Mouse (Mus musculus) induced T-regulatory cell, adult 2 months (primary cell): ENCODE data around the gene Gtpbp1.
A peak's percentile ranks its signal among the peaks of the same experiment; 100 is the strongest.
"Not testable (repeated sequence)": the region's sequence is repeated elsewhere in the genome, so short reads cannot be mapped to it uniquely, and the experiment has no call there.

Experiments
- DNase-seq: peaks from one replicate; pipeline ENCODE4 v3.0.0-alpha.2; 2012; ENCODE audit warnings: low read depth

Gtpbp1 gene

DNA sequence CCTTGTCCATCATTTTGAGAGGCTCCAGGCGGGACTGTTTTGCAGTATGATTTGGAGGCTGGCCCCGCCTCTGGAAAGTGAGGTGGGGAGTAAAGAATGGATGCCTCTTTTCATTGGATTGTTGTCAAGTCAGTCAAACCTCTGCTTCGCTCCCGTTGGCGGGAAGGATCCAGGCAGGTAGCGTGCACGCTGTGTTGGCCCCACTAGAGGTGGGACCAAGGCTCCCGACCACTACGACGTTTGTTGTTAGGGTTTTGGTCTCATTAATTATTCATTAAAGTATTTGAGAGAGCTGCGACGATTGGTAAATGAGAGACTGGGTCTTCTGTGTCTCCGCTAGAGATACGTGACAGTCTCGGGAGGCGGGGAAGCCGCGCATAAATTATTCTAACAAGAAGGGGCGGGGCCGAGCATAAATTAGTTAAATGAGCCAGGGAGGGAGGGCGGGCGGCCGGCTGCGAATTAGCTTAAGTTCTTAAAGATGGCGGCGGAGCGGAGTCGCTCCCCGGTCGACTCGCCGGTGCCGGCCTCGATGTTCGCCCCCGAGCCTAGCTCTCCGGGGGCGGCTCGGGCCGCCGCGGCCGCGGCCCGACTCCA is at the start of gene Gtpbp1:
TSS of gene Gtpbp1 (plus strand) at position 420 of the 597 bp plus-strand sequence.
- DNase-seq, result peak; percentile 99

- no peak for DNase-seq
Measured at GRCm38 (mm10) chr15:79641135-79641817, 49.4 kb upstream of the Gtpbp1 start.

- no peak for DNase-seq
Measured at GRCm38 (mm10) chr15:79645483-79645882, 45.2 kb upstream of the Gtpbp1 start.

- no peak for DNase-seq
Measured at GRCm38 (mm10) chr15:79648130-79648529, 42.5 kb upstream of the Gtpbp1 start.

DNA sequence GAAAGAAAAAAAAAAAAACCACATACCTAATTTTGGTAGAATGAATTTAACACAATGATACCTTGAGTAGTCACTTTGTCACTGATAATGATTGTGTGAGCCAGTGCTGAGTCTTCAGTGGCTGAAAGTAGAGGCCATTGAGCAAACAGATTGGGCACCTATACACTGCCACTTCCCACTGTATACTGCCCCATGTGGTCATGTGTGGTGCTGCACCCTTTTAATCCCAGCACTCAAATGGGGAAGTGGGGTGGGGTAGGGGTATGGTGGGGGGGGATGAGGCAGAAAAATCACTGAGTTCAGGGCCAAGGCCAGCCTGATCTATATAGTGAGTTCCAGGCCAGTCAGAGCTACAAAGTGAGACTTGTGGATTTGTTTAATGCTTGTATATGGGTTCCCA is 40.1 kb upstream of the Gtpbp1 start:
- peak; percentile 77 for DNase-seq

GRCm38 (mm10) chr15:79651481-79651880 is 39.2 kb upstream of the Gtpbp1 start:
- DNase-seq, result peak; percentile 70

GRCm38 (mm10) chr15:79656451-79656850 is 34.2 kb upstream of the Gtpbp1 start:
- no peak for DNase-seq

GRCm38 (mm10) chr15:79657837-79658530 is 32.7 kb upstream of the Gtpbp1 start:
- peak; percentile 95 for DNase-seq

DNA sequence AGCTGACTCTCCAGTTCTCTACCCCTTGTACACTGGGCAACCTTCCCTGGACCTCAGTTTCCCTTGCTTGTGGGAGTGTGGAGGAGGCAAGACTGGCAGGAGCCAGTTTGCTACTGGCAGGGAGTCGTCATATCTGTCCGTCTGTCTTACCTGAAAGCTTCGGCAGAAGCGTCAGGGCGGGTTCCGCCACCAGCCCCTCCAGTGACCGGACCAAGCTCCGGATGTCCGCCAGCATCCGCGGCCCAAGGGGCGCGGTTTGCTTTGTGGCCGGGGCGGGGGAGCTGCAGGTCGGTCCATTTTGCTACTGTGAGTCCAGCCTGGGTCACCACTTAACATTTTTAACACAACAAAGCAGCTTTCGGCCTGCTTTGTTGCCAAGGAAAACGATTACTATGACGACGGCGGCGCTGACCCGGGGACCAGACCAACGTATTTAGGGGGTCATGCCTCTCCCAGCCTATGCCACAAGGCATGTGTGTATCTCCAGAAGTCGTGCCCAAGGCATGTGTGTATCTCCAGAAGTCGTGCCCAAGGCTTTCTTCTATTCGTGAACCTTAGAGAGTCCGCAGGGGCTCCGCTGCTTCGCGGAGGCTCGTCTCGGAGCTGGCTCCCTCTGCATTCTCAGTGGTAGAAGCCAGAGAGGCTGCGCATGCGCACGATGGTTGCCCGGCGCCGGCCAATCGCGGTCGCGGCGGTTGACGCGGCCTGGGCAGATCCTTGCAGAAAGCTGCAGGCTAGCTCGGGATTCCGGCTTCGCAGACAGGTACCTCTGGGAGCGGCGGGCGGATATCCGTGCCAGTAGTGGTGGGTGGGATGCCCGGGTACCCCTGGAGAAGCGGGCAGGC is 31.9 kb upstream of the Gtpbp1 start, which contains the start of the genes Fam227a and Cby1:
TSS of gene Fam227a (minus strand) at position 426 of the 845 bp plus-strand sequence.
TSS of gene Cby1 (plus strand) at position 669 of the 845 bp plus-strand sequence.
- DNase-seq, result peak; percentile 95

GRCm38 (mm10) chr15:79661852-79662251 is 28.8 kb upstream of the Gtpbp1 start:
- peak; percentile 78 for DNase-seq

- no peak for DNase-seq
Measured at GRCm38 (mm10) chr15:79664666-79665065, 26.0 kb upstream of the Gtpbp1 start.

- DNase-seq, result no peak
Measured at GRCm38 (mm10) chr15:79669195-79669594, 21.4 kb upstream of the Gtpbp1 start.

GRCm38 (mm10) chr15:79670249-79670971 is 20.2 kb upstream of the Gtpbp1 start, which contains the start of gene Tomm22:
Gene Tomm22, plus strand, starts transcription at chr15:79670861.
- DNase-seq, result peak; percentile 92

GRCm38 (mm10) chr15:79670972-79671299 is 19.7 kb upstream of the Gtpbp1 start:
- no peak for DNase-seq

DNA sequence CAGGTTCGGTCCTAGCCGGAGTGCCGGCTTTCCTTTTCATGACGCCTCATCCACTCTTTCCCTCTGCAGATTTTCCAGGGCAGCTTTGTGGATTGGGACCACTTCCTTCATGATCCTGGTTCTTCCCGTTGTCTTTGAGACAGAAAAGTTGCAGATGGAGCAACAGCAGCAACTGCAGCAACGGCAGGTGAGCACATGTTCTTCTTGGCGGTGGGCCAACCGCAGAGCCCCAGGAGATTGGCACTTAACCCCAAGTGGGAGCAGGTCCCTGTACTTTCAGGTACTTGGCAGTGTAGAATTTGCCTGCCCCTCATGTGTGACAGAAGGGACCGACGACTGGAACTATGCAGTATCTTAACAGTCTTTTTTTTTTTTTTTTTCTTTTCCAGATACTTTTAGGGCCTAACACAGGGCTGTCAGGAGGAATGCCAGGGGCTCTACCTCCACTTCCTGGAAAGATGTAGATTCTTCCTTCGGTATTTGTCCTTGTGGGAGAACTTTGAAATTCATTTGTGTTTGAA is 18.8 kb upstream of the Gtpbp1 start:
- DNase-seq, result not testable (repeated sequence)

DNA sequence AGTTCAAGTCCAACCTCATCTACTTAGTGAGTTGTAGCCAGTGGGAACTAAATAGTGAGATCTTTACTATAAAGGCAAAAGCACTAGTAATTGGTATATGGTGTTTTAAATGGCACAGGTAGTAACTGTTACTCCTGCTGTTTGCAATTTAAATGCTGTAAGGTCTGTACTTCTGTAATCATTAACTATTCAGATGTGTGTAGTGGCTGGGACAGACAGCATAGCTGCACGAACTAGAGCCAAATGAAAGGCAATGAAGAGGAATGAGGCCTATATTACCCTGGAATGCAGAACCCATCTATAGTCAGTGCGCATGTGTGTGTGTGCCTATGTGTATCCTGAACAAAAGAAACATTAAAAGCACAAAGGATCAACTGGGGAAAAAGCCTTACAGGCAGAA is 12.7 kb upstream of the Gtpbp1 start:
- DNase-seq, result no peak

- DNase-seq, result no peak
Measured at GRCm38 (mm10) chr15:79681973-79682372, 8.7 kb upstream of the Gtpbp1 start.

DNA sequence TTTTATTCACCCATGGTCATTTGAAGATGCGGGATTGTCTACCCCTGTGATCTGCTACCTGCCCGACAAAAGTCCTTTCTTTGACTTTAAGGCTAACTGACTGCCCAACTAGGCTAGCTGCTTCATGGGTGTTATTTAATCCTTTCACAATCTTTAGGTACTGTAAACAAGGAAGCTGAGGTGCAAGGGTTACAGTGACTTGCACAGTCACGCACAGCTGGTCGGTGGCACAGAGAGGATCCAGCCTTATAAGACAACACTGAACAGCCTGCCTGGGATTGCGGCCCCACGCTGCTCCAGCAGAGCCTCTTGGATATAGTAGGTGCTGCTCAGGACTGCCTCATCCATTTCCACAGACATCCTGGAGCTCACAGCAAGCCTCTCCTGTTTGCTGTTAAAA is 7.5 kb upstream of the Gtpbp1 start:
- no peak for DNase-seq

DNA sequence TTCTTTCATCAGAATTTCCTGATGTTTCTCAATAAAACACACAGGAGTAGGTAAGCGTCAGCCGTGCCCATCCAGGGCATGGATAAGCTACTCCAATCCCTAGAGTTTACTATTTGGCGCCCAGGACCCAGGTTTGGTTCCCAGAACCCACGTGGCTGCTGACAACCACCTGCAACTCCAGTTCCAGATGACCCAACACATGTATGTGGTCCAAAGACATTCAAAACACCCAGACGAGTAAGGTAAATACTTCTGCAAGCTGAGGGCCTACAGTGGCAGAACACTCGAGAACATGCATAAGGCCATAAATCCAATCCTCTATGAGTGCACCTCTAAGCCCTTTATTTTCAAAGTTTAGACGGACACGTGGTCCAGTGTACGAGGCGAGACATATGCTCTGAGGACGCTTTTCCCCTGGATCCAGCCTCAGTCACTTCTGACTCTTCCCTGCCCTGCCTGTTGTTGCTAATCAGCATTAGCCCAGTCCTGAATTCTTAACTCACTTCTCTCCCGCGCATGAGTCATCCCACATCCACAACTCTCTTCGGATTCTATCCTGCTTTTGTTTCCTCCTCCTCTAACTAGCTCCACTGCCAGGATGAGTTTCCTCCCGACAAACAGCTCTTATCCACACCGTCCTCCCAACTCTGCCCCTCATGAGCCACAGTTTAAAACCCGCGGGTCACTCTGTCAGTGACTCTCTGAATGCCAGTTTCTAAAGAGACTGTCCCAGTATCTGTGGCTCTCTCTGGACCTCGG is 6.8 kb upstream of the Gtpbp1 start:
- no peak for DNase-seq

DNA sequence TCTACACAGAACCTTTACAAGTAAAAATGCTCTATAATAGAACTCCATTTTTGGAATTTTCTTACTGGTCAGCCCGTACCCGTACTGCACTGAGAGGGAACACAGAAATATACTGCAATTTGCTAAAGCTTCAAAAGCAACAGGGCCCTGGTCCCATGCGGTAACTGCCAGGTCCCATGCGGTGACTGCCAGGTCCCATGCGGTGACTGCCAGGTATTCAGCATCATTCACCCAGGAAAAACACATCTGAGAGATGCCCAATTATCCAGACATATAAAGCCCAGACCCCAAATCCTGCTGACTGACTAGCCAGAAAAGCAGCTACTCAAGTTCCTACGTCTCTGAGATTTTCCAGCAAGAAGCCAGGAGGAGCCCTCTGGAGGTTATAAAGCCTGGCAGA is 6.0 kb upstream of the Gtpbp1 start:
- no peak for DNase-seq
